Mouse (Mus musculus) heart, adult 2 months (tissue): ENCODE data around the gene Zscan20.

Source experiments
- CTCF ChIP-seq: fragments of 200-600 bp; IDR thresholded peaks from 2 replicates; pipeline ENCODE4 v1.8.1; 2022; ENCODE audit warnings: antibody characterized with exemption, mild to moderate bottlenecking, moderate library complexity
- EP300 ChIP-seq: fragments of 200-500 bp; IDR thresholded peaks from 2 replicates; pipeline ENCODE4 v1.6.1; 2011; ENCODE audit warnings: low read depth, low read length, control low read depth; ENCODE audit not compliant: insufficient read depth
- POLR2A ChIP-seq: fragments of 200-500 bp; IDR thresholded peaks from 2 replicates; pipeline ENCODE4 v1.6.1; 2011; ENCODE audit warnings: mild to moderate bottlenecking, low read depth, low read length, control low read depth; ENCODE audit not compliant: insufficient read depth

- no peak for TF ChIP-seq EP300
- TF ChIP-seq CTCF = no peak
- TF ChIP-seq POLR2A = no peak
Observed at GRCm38 (mm10) chr4:128609276-128609924, 498 bp downstream of the Zscan20 start.
